Mouse (Mus musculus): ENCODE data around the gene Chtop. TPM values are rescaled to one million over a fixed set of nuclear protein-coding genes. Genes with fewer than 3 reads are reported as not detected.

The Chtop gene
- 97.4 and 98.2 TPM in 2 replicates for polyA plus RNA-seq (2014; fragmentation: Nextera tagmentation; extraction: Ambion mirVana)

GRCm38 (mm10) chr3:90508950-90509746 is at the start of gene Chtop:
Gene Chtop (minus strand): TSS chr3:90509498.
- peaks cover 35% of the 10 kb centered on the region for H3K36me3 ChIP-seq (ENCODE audit: control insufficient read depth, insufficient read depth, low read length)
- H3K9ac ChIP-seq (replicated peaks; ENCODE audit: low read depth, low read length): peak within 1 kb of the TSS; percentile 94
- peak within 1 kb of the TSS; percentile 71 for H3K4me3 ChIP-seq (ENCODE audit: low read depth, low read length)
- H3K4me1 ChIP-seq (ENCODE audit: control insufficient read depth, insufficient read depth, low read length): peaks cover 15% of the 10 kb centered on the region; the same call in 1 of the 2 replicates
- H3K9me3 ChIP-seq (ENCODE audit: control insufficient read depth, low read depth, low read length): no peaks in the 10 kb centered on the region
- peak within 1 kb of the TSS; percentile 93 for H3K27ac ChIP-seq (ENCODE audit: low read length)
- WGBS: under 1% methylated on average over 66 of the region's 66 CpGs
- H3K4me2 ChIP-seq (replicated peaks; ENCODE audit: low read depth, low read length): peak within 1 kb of the TSS; percentile 78
- ATAC-seq (ENCODE audit: insufficient number of reproducible peaks, insufficient read depth, low FRiP score, low read depth): peak; percentile 93
- no peaks in the 10 kb centered on the region for H3K27me3 ChIP-seq (ENCODE audit: control insufficient read depth, insufficient read depth, low read length)

- Histone ChIP-seq H3K4me1 (ENCODE audit: control insufficient read depth, insufficient read depth, low read length) (no peaks in the 10 kb centered on the region), H3K36me3 (ENCODE audit: control insufficient read depth, insufficient read depth, low read length) (no peaks in the 10 kb centered on the region), H3K9me3 (ENCODE audit: control insufficient read depth, low read depth, low read length) (no peaks in the 10 kb centered on the region), H3K4me2 (replicated peaks; ENCODE audit: low read depth, low read length) (no peak overlapping the region), H3K27me3 (ENCODE audit: control insufficient read depth, insufficient read depth, low read length) (no peaks in the 10 kb centered on the region), H3K27ac (ENCODE audit: low read length) (no peak overlapping the region), H3K9ac (replicated peaks; ENCODE audit: low read depth, low read length) (no peak overlapping the region), H3K4me3 (ENCODE audit: low read depth, low read length) (no peak overlapping the region)
- 63% methylated on average over 5 of the region's 5 CpGs for WGBS
- ATAC-seq (ENCODE audit: insufficient number of reproducible peaks, insufficient read depth, low FRiP score, low read depth): no peak
These were observed 46.7 kb upstream of the Chtop start for GRCm38 (mm10) chr3:90555954-90556353.

GRCm38 (mm10) chr3:90552231-90552630 is 42.9 kb upstream of the Chtop start:
- no peak overlapping the region for H3K9ac ChIP-seq (replicated peaks; ENCODE audit: low read depth, low read length)
- no peaks in the 10 kb centered on the region for H3K9me3 ChIP-seq (ENCODE audit: control insufficient read depth, low read depth, low read length)
- no peak overlapping the region for H3K4me3 ChIP-seq (ENCODE audit: low read depth, low read length)
- no peaks in the 10 kb centered on the region for H3K36me3 ChIP-seq (ENCODE audit: control insufficient read depth, insufficient read depth, low read length)
- no peaks in the 10 kb centered on the region for H3K4me1 ChIP-seq (ENCODE audit: control insufficient read depth, insufficient read depth, low read length)
- 73% methylated on average over 2 of the region's 2 CpGs for WGBS
- H3K27ac ChIP-seq (ENCODE audit: low read length): no peak overlapping the region
- H3K4me2 ChIP-seq (replicated peaks; ENCODE audit: low read depth, low read length): no peak overlapping the region
- no peak for ATAC-seq (ENCODE audit: insufficient number of reproducible peaks, insufficient read depth, low FRiP score, low read depth)
- H3K27me3 ChIP-seq (ENCODE audit: control insufficient read depth, insufficient read depth, low read length): no peaks in the 10 kb centered on the region

GRCm38 (mm10) chr3:90550421-90550790 is 41.1 kb upstream of the Chtop start:
- WGBS: 76% methylated on average over 2 of the region's 2 CpGs
- ATAC-seq (ENCODE audit: insufficient number of reproducible peaks, insufficient read depth, low FRiP score, low read depth): no peak
- Histone ChIP-seq H3K36me3 (ENCODE audit: control insufficient read depth, insufficient read depth, low read length) (no peaks in the 10 kb centered on the region), H3K4me1 (ENCODE audit: control insufficient read depth, insufficient read depth, low read length) (no peaks in the 10 kb centered on the region), H3K9ac (replicated peaks; ENCODE audit: low read depth, low read length) (no peak overlapping the region), H3K27ac (ENCODE audit: low read length) (no peak overlapping the region), H3K9me3 (ENCODE audit: control insufficient read depth, low read depth, low read length) (no peaks in the 10 kb centered on the region), H3K27me3 (ENCODE audit: control insufficient read depth, insufficient read depth, low read length) (no peaks in the 10 kb centered on the region), H3K4me2 (replicated peaks; ENCODE audit: low read depth, low read length) (no peak overlapping the region), H3K4me3 (ENCODE audit: low read depth, low read length) (no peak overlapping the region)

- no peak overlapping the region for H3K9ac ChIP-seq (replicated peaks; ENCODE audit: low read depth, low read length)
- no peaks in the 10 kb centered on the region for H3K9me3 ChIP-seq (ENCODE audit: control insufficient read depth, low read depth, low read length)
- no peak overlapping the region for H3K4me3 ChIP-seq (ENCODE audit: low read depth, low read length)
- no peaks in the 10 kb centered on the region for H3K27me3 ChIP-seq (ENCODE audit: control insufficient read depth, insufficient read depth, low read length)
- WGBS: 61% methylated on average over 5 of the region's 5 CpGs
- H3K4me1 ChIP-seq (ENCODE audit: control insufficient read depth, insufficient read depth, low read length): no peaks in the 10 kb centered on the region
- no peak overlapping the region for H3K27ac ChIP-seq (ENCODE audit: low read length)
- no peaks in the 10 kb centered on the region for H3K36me3 ChIP-seq (ENCODE audit: control insufficient read depth, insufficient read depth, low read length)
- no peak for ATAC-seq (ENCODE audit: insufficient number of reproducible peaks, insufficient read depth, low FRiP score, low read depth)
- H3K4me2 ChIP-seq (replicated peaks; ENCODE audit: low read depth, low read length): no peak overlapping the region
These were observed 40.5 kb upstream of the Chtop start for GRCm38 (mm10) chr3:90549676-90550420.

DNA sequence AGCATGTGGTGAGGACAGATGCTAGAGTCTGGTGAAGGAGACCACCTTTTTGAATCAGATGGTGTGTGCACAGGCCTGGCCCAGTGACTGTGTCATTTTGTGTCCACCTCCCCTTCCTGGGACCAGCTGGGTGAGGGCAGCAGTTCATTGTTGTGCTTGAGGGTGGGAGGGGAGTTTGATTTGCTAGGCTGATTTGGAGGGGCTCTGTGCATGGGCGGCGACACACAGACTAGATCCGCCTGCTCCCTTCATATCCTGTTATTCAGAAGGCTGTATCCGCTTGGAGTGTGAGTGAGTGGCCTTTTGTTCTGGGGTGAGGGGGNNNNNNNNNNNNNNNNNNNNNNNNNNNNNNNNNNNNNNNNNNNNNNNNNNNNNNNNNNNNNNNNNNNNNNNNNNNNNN is 31.6 kb upstream of the Chtop start:
- Histone ChIP-seq H3K27ac (ENCODE audit: low read length) (peak overlapping the region; percentile 27; the same call in 1 of the 2 replicates), H3K27me3 (ENCODE audit: control insufficient read depth, insufficient read depth, low read length) (no peaks in the 10 kb centered on the region), H3K4me1 (ENCODE audit: control insufficient read depth, insufficient read depth, low read length) (peaks cover 6% of the 10 kb centered on the region; the same call in 1 of the 2 replicates), H3K4me3 (ENCODE audit: low read depth, low read length) (peak overlapping the region; percentile 11; the same call in 1 of the 2 replicates), H3K9ac (replicated peaks; ENCODE audit: low read depth, low read length) (0 out of 2 replicates have a peak overlapping the region, but pooled peaks have one; percentile 21), H3K36me3 (ENCODE audit: control insufficient read depth, insufficient read depth, low read length) (no peaks in the 10 kb centered on the region), H3K4me2 (replicated peaks; ENCODE audit: low read depth, low read length) (peak overlapping the region; percentile 18; the same call in 1 of the 2 replicates), H3K9me3 (ENCODE audit: control insufficient read depth, low read depth, low read length) (no peaks in the 10 kb centered on the region)
- 0 out of 2 replicates have a peak, but pooled peaks have one; percentile 12 for ATAC-seq (ENCODE audit: insufficient number of reproducible peaks, insufficient read depth, low FRiP score, low read depth)
- WGBS: 53% methylated on average over 4 of the region's 4 CpGs

DNA sequence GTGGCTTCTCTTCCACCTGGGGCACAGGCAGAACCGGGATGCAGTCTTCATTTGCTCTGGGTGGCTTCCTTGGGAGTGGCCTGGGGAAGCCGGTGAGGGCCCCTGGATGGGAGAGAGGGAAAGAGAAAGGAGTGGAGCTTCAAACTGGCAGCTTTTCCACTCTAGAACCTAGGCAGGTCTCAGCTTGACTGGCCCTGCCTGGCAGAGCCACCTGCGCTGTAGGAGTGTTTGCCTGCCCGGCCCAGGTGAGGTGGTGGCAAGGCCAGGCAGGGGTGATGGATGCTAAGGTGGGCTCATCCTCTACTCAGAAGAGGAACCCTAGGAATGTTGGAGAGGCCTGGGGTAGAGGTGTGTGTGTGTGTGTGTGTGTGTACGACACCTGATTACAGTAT is 28.6 kb upstream of the Chtop start:
- WGBS: 68% methylated on average over 5 of the region's 5 CpGs

GRCm38 (mm10) chr3:90537141-90537904 is 28.0 kb upstream of the Chtop start, which contains the start of gene S100a16:
Gene S100a16 (plus strand): TSS chr3:90537254.
- WGBS: 32% methylated on average over 10 of the region's 10 CpGs
- H3K4me2 ChIP-seq (replicated peaks; ENCODE audit: low read depth, low read length): peak within 1 kb of the TSS; percentile 41
- H3K36me3 ChIP-seq (ENCODE audit: control insufficient read depth, insufficient read depth, low read length): no peaks in the 10 kb centered on the region
- H3K9ac ChIP-seq (replicated peaks; ENCODE audit: low read depth, low read length): peak within 1 kb of the TSS; percentile 26
- H3K4me3 ChIP-seq (ENCODE audit: low read depth, low read length): peak within 1 kb of the TSS; percentile 26
- H3K27me3 ChIP-seq (ENCODE audit: control insufficient read depth, insufficient read depth, low read length): no peaks in the 10 kb centered on the region
- peak within 1 kb of the TSS; percentile 84 for H3K27ac ChIP-seq (ENCODE audit: low read length)
- peak; percentile 87 for ATAC-seq (ENCODE audit: insufficient number of reproducible peaks, insufficient read depth, low FRiP score, low read depth)
- H3K9me3 ChIP-seq (ENCODE audit: control insufficient read depth, low read depth, low read length): no peaks in the 10 kb centered on the region
- peaks cover 6% of the 10 kb centered on the region; the same call in 1 of the 2 replicates for H3K4me1 ChIP-seq (ENCODE audit: control insufficient read depth, insufficient read depth, low read length)

More for the DNA sequence above, 28.6 kb upstream of the Chtop start:
- H3K9me3 ChIP-seq (ENCODE audit: control insufficient read depth, low read depth, low read length): no peaks in the 10 kb centered on the region
- no peaks in the 10 kb centered on the region for H3K36me3 ChIP-seq (ENCODE audit: control insufficient read depth, insufficient read depth, low read length)
- peaks cover 6% of the 10 kb centered on the region; the same call in 1 of the 2 replicates for H3K4me1 ChIP-seq (ENCODE audit: control insufficient read depth, insufficient read depth, low read length)
- H3K4me3 ChIP-seq (ENCODE audit: low read depth, low read length): peak overlapping the region; percentile 26
- H3K4me2 ChIP-seq (replicated peaks; ENCODE audit: low read depth, low read length): peak overlapping the region; percentile 41
- H3K27ac ChIP-seq (ENCODE audit: low read length): peak overlapping the region; percentile 84
- peak overlapping the region; percentile 26 for H3K9ac ChIP-seq (replicated peaks; ENCODE audit: low read depth, low read length)
- no peak for ATAC-seq (ENCODE audit: insufficient number of reproducible peaks, insufficient read depth, low FRiP score, low read depth)
- H3K27me3 ChIP-seq (ENCODE audit: control insufficient read depth, insufficient read depth, low read length): no peaks in the 10 kb centered on the region

Data from stomach, embryonic 14.5 days (tissue).